ENCODE assay signal across 8 mouse cellular contexts in genomic region chr4:43000141-43000986, GRCm38 (mm10). TPM values are rescaled to one million over a fixed set of nuclear protein-coding genes. Genes with fewer than 3 reads are reported as not detected.
DNase-seq lines count a peak whose midpoint lies in the region; ATAC-seq and TF ChIP-seq lines count a peak whose summit lies in the region.
"Not testable (repeated sequence)": the region's sequence is repeated elsewhere in the genome, so short reads cannot be mapped to it uniquely, and the experiment has no call there.

TSS of gene Vcp (minus strand) at chr4:43000507.

- peak; percentile 98 for DNase-seq in MN1 (ENCODE audit: low spot score)
- DNase-seq in cerebellum, adult 9-10 months: peak; percentile 99
- peak; percentile 99 for DNase-seq in hindbrain, embryonic 10.5 days (ENCODE audit: low spot score)
- peak; percentile 99 for DNase-seq in layer of hippocampus, adult 9-11 months
- peak; percentile 100 for DNase-seq in lung, postnatal 0 days (ENCODE audit: low spot score)
- peak; percentile 98 for DNase-seq in ovary, postnatal 14 days (ENCODE audit: low spot score)
- DNase-seq in thymus, postnatal 14 days: peak; percentile 99

- peak within 1 kb of the TSS; percentile 87 for H3K4me3 ChIP-seq in hindbrain, embryonic 10.5 days
- H3K4me3 ChIP-seq in lung, postnatal 0 days (ENCODE audit: low read depth, low read length): peak within 1 kb of the TSS; percentile 75

- peaks cover 56% of the 10 kb centered on the region for H3K36me3 ChIP-seq in hindbrain, embryonic 10.5 days
- H3K36me3 ChIP-seq in lung, postnatal 0 days (ENCODE audit: insufficient read depth, low read length): not testable (repeated sequence)

- H3K4me1 ChIP-seq in hindbrain, embryonic 10.5 days (replicated peaks): peaks cover 28% of the 10 kb centered on the region
- peaks cover 13% of the 10 kb centered on the region; the same call in 1 of the 2 replicates for H3K4me1 ChIP-seq in lung, postnatal 0 days (ENCODE audit: insufficient read depth, low read depth, low read length)

- not testable (repeated sequence) for H3K9me3 ChIP-seq in hindbrain, embryonic 10.5 days; lung, postnatal 0 days (ENCODE audit: low read length)

- ATAC-seq in frontal cortex, adult (ENCODE audit: low TSS enrichment): peak; percentile 93
- peak; percentile 99 for ATAC-seq in lung, postnatal 0 days

- under 1% methylated on average over 56 of the region's 56 CpGs for WGBS in hindbrain, embryonic 10.5 days
- WGBS in lung, postnatal 0 days: 2% methylated on average over 40 of the region's 56 CpGs

- H3K9ac ChIP-seq in lung, postnatal 0 days (replicated peaks; ENCODE audit: low read depth): peak within 1 kb of the TSS; percentile 98

- TF ChIP-seq EP300 in lung, postnatal 0 days (IDR thresholded peaks at IDR 0.05): not testable (repeated sequence)

- H3K27ac ChIP-seq in hindbrain, embryonic 10.5 days: peak within 1 kb of the TSS; percentile 97
- peak within 1 kb of the TSS; percentile 96 for H3K27ac ChIP-seq in lung, postnatal 0 days (ENCODE audit: low read length)

- TF ChIP-seq CTCF in lung, postnatal 0 days (IDR thresholded peaks at IDR 0.05): not testable (repeated sequence)

- H3K27me3 ChIP-seq in hindbrain, embryonic 10.5 days (ENCODE audit: insufficient read depth, poor library complexity, severe bottlenecking); lung, postnatal 0 days (replicated peaks; ENCODE audit: insufficient read depth, low read length): not testable (repeated sequence)

- peak within 1 kb of the TSS; percentile 75 for H3K4me2 ChIP-seq in lung, postnatal 0 days (replicated peaks; ENCODE audit: low read depth, low read length)

RNA-seq across cellular contexts. Expression of gene Vcp, which starts in this region (rescaled TPM):
- polyA plus RNA-seq in hindbrain, embryonic 10.5 days (2016; fragmentation: Nextera tagmentation; extraction: Ambion mirVana): 600 and 640 TPM in 2 replicates
- polyA plus RNA-seq in lung, postnatal 0 days (2015; fragmentation: Nextera tagmentation; extraction: Ambion mirVana): 242 and 262 TPM in 2 replicates

Comparison
In these comparisons a context has a peak if more than half of its experiments do, and no peak if none do; other contexts are left out.
1. Peak in every context shown above with its lines: DNase-seq, ATAC-seq, H3K4me3 ChIP-seq and H3K27ac ChIP-seq.